Mouse (Mus musculus) induced T-regulatory cell, adult 2 months (primary cell): ENCODE measurements around the gene Id3.

Experiments used
- DNase-seq: peaks from one replicate; pipeline ENCODE4 v3.0.0-alpha.2; 2012; ENCODE audit warnings: low read depth

Gene Id3

GRCm38 (mm10) chr4:136147436-136148135 is 4.3 kb downstream of the Id3 start:
- peak; percentile 91 for DNase-seq

DNA sequence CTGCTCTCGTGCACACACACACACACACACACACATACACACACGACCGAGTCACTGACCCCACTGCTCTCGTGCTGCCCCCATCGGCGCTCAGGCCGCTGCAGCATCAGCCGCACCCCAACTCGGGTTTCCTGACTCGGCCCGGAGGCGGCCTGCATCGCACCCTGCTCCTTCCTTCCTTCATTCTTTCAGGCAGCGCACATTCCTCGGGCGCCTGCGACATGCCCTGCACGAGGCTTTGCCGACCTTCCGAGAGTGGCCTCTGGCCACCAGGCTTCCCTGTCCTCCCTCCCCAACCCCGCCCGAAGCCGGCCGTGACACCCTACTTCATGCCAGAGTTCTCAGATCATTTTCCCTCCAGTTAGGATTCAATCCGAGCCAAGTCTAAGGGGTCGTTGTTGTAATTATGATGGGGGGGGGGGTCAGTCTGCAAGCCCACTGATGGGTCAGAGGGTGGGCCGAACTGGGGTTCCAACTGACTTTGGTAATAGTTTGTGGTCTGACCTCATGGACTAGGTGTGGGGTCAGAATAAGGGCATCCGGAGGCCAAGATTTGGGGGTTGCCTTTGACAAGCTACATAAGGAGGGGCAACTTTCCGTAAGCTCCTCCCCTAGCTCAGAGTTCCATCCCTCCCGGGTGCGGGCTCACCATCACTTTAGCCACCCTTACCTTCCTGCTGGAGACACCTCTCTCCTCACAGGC is 5.2 kb downstream of the Id3 start:
- DNase-seq = no peak

GRCm38 (mm10) chr4:136149045-136149379 is 5.7 kb downstream of the Id3 start:
- DNase-seq = peak; percentile 60

- peak; percentile 86 for DNase-seq
These were observed 6.4 kb downstream of the Id3 start for GRCm38 (mm10) chr4:136149734-136150133.

GRCm38 (mm10) chr4:136150596-136150995 is 7.3 kb downstream of the Id3 start:
- no peak for DNase-seq

GRCm38 (mm10) chr4:136152821-136153220 is 9.5 kb downstream of the Id3 start:
- DNase-seq = peak; percentile 58

- DNase-seq = no peak
These were observed 11.2 kb downstream of the Id3 start for GRCm38 (mm10) chr4:136154462-136154861.

- no peak for DNase-seq
These were observed 15.2 kb downstream of the Id3 start for GRCm38 (mm10) chr4:136158498-136158897.

DNA sequence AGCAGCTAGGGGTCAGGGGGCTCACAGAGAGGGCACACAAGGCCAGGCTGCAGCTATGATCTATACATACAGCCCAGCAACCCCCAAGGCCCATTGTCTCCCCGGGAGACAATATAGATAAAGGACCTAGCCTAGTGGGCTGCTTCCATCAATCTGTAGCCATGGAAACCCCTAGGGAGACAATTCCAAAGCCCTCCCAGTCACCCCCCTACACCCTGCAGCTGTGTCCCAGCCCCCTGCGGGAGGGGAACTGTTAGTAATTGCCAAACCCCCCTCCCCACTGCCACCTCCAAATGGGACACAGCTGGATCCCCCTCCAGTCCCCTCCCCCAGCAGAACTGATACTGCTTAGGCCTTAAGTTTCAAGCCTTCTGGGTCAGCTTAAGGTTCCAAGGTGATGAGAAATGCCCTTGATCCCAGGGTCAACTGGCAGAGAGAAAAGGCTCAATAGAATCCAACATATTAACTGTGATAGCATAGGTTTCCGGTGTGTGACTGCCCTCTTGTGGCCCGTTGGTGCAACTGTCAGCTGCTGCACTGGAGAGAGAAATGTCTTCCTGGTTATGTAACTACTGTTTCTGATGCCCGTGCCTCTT is 16.6 kb downstream of the Id3 start:
- peak; percentile 93 for DNase-seq

GRCm38 (mm10) chr4:136163448-136163847 is 20.2 kb downstream of the Id3 start:
- peak; percentile 92 for DNase-seq

GRCm38 (mm10) chr4:136164981-136165380 is 21.7 kb downstream of the Id3 start:
- DNase-seq = no peak

- DNase-seq = no peak
These were observed 24.4 kb downstream of the Id3 start for GRCm38 (mm10) chr4:136167701-136168100.

GRCm38 (mm10) chr4:136170401-136170800 is 27.1 kb downstream of the Id3 start:
- DNase-seq = no peak

- DNase-seq = peak; percentile 27
These were observed 28.2 kb downstream of the Id3 start for GRCm38 (mm10) chr4:136171455-136171854.

- DNase-seq = peak; percentile 91
These were observed 28.8 kb downstream of the Id3 start, which contains the start of gene E2f2 for GRCm38 (mm10) chr4:136172011-136172541. Gene E2f2, plus strand, starts transcription at chr4:136172394.

DNA sequence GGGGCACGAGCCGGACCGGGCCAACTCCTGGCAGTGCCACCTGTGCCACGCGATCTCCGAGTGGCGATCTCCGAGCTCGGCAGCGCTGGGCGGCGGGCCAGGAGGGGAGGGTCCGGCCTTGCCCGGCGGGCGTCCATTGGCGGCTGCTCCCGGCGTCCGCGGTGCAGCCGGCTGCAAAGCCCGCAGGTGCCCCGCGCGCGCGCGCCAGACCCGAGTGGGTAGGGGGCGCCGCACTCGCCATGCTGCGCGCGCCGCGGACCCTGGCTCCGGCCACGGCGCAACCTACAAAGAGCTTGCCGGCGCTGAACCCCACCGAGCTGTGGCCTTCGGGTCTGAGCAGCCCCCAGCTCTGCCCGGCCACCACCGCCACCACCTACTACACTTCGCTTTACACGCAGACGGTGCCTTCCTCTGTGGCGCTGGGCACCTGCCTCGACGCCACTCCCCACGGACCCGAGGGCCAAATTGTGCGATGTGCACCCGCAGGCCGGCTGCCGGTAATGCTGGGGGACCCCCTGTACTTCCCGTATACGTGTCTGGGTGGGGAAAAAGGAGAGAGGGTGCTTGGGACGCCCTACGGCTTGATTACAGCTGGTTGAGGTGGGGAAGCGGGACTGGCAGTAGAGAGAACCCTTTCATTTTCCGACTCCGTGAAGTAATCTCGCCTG is 29.4 kb downstream of the Id3 start:
- peak; percentile 69 for DNase-seq

DNA sequence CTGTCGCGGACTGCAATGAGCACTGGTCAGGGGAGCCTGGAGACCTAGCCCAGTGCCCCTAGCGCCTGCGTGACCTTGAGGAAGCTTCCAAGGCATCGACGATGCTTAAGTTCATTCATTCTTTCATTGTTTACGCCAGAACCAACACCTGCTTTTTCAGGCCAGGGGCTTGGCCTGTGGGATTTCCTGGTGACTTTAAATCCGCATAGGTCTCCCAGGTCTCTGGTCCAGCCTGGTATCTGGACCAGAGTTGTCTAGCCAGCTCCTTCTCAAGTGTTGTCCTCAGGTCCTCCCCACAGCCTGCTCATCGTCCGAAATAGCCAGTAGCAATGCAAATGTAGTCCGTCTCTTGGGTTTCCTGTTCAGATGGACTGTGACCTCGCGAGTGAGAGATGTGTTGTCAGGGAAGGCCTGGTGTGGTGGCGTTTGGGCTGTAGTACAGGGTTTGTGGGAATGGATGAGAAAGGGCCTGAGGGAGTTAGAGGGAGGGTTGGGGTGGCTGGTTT is 30.0 kb downstream of the Id3 start:
- peak; percentile 59 for DNase-seq

GRCm38 (mm10) chr4:136174216-136175193 is 31.2 kb downstream of the Id3 start:
- peak; percentile 74 for DNase-seq

- DNase-seq = peak; percentile 41
These were observed 32.8 kb downstream of the Id3 start for GRCm38 (mm10) chr4:136176022-136176552.

DNA sequence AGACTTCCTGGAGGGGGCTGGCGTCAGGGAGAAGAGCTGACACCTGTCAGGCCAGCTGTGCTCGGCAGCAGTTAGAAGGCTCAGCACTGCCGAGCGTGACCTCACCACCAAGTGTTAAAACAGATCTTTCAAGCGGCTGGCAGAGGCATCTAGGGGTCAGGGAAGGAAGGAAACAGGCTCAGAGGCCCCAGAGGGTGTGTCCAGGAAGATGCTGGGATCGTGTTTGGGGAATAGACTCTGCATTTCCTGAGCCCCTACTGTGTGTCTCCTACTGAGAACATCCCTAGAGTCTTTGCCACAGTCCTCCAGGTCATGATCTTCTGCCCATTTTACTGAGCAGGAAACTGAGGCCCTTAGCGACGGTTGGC is 33.9 kb downstream of the Id3 start:
- DNase-seq = no peak
